Mouse (Mus musculus): ENCODE results near the gene Gps2. TPM values are rescaled to one million over a fixed set of nuclear protein-coding genes. Genes with fewer than 3 reads are reported as not detected.

Gps2 gene
- total RNA-seq, 2 experiments from 2014 or later = 31.9 to 38.2 TPM

- DNase-seq = no peak
Measured at GRCm38 (mm10) chr11:69965271-69966005, 51.8 kb downstream of the Gps2 start.

Small RNA genes lying within 50 kb of the gene (microRNA-seq; reads per million reads assigned to microRNA genes)
- gene Mir6924 = 0 reads per million in 2 experiments

Other genes starting within 250 kb of the Gps2 start
- 10 to 100 TPM; 11.9 to 13.5 TPM for gene Cd68, start 247.7 kb upstream of the Gps2 start, total RNA-seq (2021)
- 100 to 1,000 TPM; 352 to 354 TPM for gene Eif4a1, start 241.5 kb upstream of the Gps2 start, total RNA-seq (2021)
- 100 to 1,000 TPM; 101 to 122 TPM for gene Senp3, start 231.8 kb upstream of the Gps2 start, total RNA-seq (2021)
- 1 to 10 TPM; 2.1 to 3.1 TPM for gene Tnfsf13, start 228.1 kb upstream of the Gps2 start, total RNA-seq (2021)
- gene Tnfsf12, start 218.0 kb upstream of the Gps2 start, total RNA-seq (2021) = 1 to 10 TPM; 8.2 to 8.8 TPM
- 1 to 10 TPM in 1 of 2 experiments, under 1 TPM in 1; 0.90 to 1.2 TPM for gene Tnfsfm13, start 217.8 kb upstream of the Gps2 start, total RNA-seq (2021)
- 10 to 100 TPM; 61.2 to 61.3 TPM for gene Polr2a, start 155.3 kb upstream of the Gps2 start, total RNA-seq (2021)
- not detected for gene Slc35g3, start 151.9 kb upstream of the Gps2 start, total RNA-seq (2021)
- gene Zbtb4, start 148.0 kb upstream of the Gps2 start, total RNA-seq (2021) = 100 to 1,000 TPM; 116 to 126 TPM
- gene Chrnb1, start 117.9 kb upstream of the Gps2 start, total RNA-seq (2021) = 1 to 10 TPM in 1 of 2 experiments, under 1 TPM in 1; 0.72 to 1.3 TPM
- gene Fgf11, start 112.0 kb upstream of the Gps2 start, total RNA-seq (2021) = 10 to 100 TPM; 29.2 to 31.6 TPM
- gene Tmem102, start 108.3 kb upstream of the Gps2 start, total RNA-seq (2021) = under 1 TPM in 1 of 2 experiments, not detected in 1; 0.17 TPM
- not detected for gene Gm39566, start 98.6 kb upstream of the Gps2 start, total RNA-seq (2021)
- gene Spem2, start 95.4 kb upstream of the Gps2 start, total RNA-seq (2021) = not detected
- gene Spem1, start 91.7 kb upstream of the Gps2 start, total RNA-seq (2021) = under 1 TPM; 0.57 to 0.63 TPM
- gene Nlgn2, start 76.1 kb upstream of the Gps2 start, total RNA-seq (2021) = 100 to 1,000 TPM; 192 to 206 TPM
- gene Tmem256, start 75.4 kb upstream of the Gps2 start, total RNA-seq (2021) = 100 to 1,000 TPM; 109 to 128 TPM
- gene Plscr3, start 67.5 kb upstream of the Gps2 start, total RNA-seq (2021) = 10 to 100 TPM; 16.3 to 16.6 TPM
- gene Tnk1, start 55.2 kb upstream of the Gps2 start, total RNA-seq (2021) = under 1 TPM in 1 of 2 experiments, not detected in 1; 0.18 TPM
- not detected for gene Tmem95, start 35.9 kb upstream of the Gps2 start, total RNA-seq (2021)
- 1 to 10 TPM; 1.1 TPM for gene Kctd11, start 32.5 kb upstream of the Gps2 start, total RNA-seq (2021)
- not detected for gene Acap1, start 18.3 kb upstream of the Gps2 start, total RNA-seq (2021)
- under 1 TPM; 0.46 to 0.95 TPM for gene 2810408A11Rik, start 12.9 kb upstream of the Gps2 start, total RNA-seq (2021)
- gene Neurl4, start 12.8 kb upstream of the Gps2 start, total RNA-seq (2021) = 100 to 1,000 TPM; 117 to 118 TPM
- 100 to 1,000 TPM; 416 to 445 TPM for gene Eif5a, start 8.1 kb downstream of the Gps2 start, total RNA-seq (2021)
- gene Ybx2, start 21.9 kb downstream of the Gps2 start, total RNA-seq (2021) = 10 to 100 TPM; 10.9 to 11.1 TPM
- 1 to 10 TPM; 1.8 TPM for gene Slc2a4, start 34.3 kb downstream of the Gps2 start, total RNA-seq (2021)
- not detected for gene Cldn7, start 50.9 kb downstream of the Gps2 start, total RNA-seq (2021)
- gene Ctdnep1, start 67.3 kb downstream of the Gps2 start, total RNA-seq (2021) = 100 to 1,000 TPM; 113 to 116 TPM
- gene Elp5, start 68.6 kb downstream of the Gps2 start, total RNA-seq (2021) = 10 to 100 TPM; 77.5 to 78.4 TPM
- 100 to 1,000 TPM; 232 to 236 TPM for gene Gabarap, start 77.3 kb downstream of the Gps2 start, total RNA-seq (2021)
- gene Phf23, start 81.9 kb downstream of the Gps2 start, total RNA-seq (2021) = 10 to 100 TPM; 45.4 to 47.4 TPM
- gene Dvl2, start 86.7 kb downstream of the Gps2 start, total RNA-seq (2021) = 10 to 100 TPM; 36.8 to 41.7 TPM
- gene Acadvl, start 101.5 kb downstream of the Gps2 start, total RNA-seq (2021) = 10 to 100 TPM; 54.9 to 58.6 TPM
- gene Dlg4, start 103.1 kb downstream of the Gps2 start, total RNA-seq (2021) = 100 to 1,000 TPM; 888 to 914 TPM
- gene Asgr1, start 140.2 kb downstream of the Gps2 start, total RNA-seq (2021) = 1 to 10 TPM in 1 of 2 experiments, not detected in 1; 1.2 TPM
- not detected for gene Asgr2, start 178.8 kb downstream of the Gps2 start, total RNA-seq (2021)
- gene Mgl2, start 216.4 kb downstream of the Gps2 start, total RNA-seq (2021) = under 1 TPM; 0.45 to 0.68 TPM
- 1 to 10 TPM in 1 of 2 experiments, under 1 TPM in 1; 1.00 to 1.8 TPM for gene Clec10a, start 242.3 kb downstream of the Gps2 start, total RNA-seq (2021)